Mouse (Mus musculus) thymus, adult 2 months (tissue): ENCODE data around the gene Fpr1. TPM values are rescaled to one million over a fixed set of nuclear protein-coding genes. Genes with fewer than 3 reads are reported as not detected.
"Not testable (repeated sequence)": the region's sequence is repeated elsewhere in the genome, so short reads cannot be mapped to it uniquely, and the experiment has no call there.

Source experiments
- DNase-seq: peaks from one replicate; pipeline ENCODE4 v3.0.0; 2021
- H3K27ac ChIP-seq: fragments of 200-500 bp; 2 replicates; pipeline ENCODE4 v1.5.1; 2012; ENCODE audit warnings: low read length, control low read depth; ENCODE audit not compliant: control insufficient read depth, insufficient read depth
- H3K27me3 ChIP-seq: fragments of 200-500 bp; 2 replicates; pipeline ENCODE4 v1.6.1; 2012; ENCODE audit warnings: mild to moderate bottlenecking, low read length, moderate library complexity, mixed read lengths; ENCODE audit not compliant: control insufficient read depth, insufficient read depth
- H3K36me3 ChIP-seq: fragments of 200-500 bp; 2 replicates; pipeline ENCODE4 v1.6.1; 2012; ENCODE audit warnings: mild to moderate bottlenecking, low read length, moderate library complexity; ENCODE audit not compliant: control insufficient read depth, insufficient read depth
- H3K4me1 ChIP-seq: fragments of 200-500 bp; replicated peaks from 2 replicates; pipeline ENCODE4 v1.6.1; 2012; ENCODE audit warnings: low read length; ENCODE audit not compliant: control insufficient read depth, insufficient read depth
- H3K4me3 ChIP-seq: fragments of 200-500 bp; 2 replicates; pipeline ENCODE4 v1.5.1; 2012; ENCODE audit warnings: mild to moderate bottlenecking, low read length, control low read depth, moderate library complexity; ENCODE audit not compliant: control insufficient read depth, insufficient read depth
- CTCF ChIP-seq: fragments of 200-500 bp; IDR thresholded peaks from 2 replicates; pipeline ENCODE4 v1.5.1; 2012; ENCODE audit warnings: mild to moderate bottlenecking, control low read depth, low read length, moderate library complexity, borderline replicate concordance; ENCODE audit not compliant: control insufficient read depth, poor library complexity, insufficient read depth; ENCODE audit errors: extremely low read depth
- POLR2A ChIP-seq: fragments of 200-500 bp; IDR thresholded peaks from 2 replicates; pipeline ENCODE4 v1.6.1; 2012; ENCODE audit warnings: mild to moderate bottlenecking, low read length, control low read depth, moderate library complexity; ENCODE audit not compliant: control insufficient read depth, poor library complexity, insufficient read depth; ENCODE audit errors: extremely low read depth
- WGBS: fragments of 180-500 bp; shearing (Covaris S2); methylation state at CpG from one replicate; pipeline ENCODE4 v1.1.7; 2018; 5-methylcytosine and 5-hydroxymethylcytosine counted together
- polyA plus RNA-seq: library from polyadenylated mRNA; depleted of rRNA; stranded (reverse); fragments of >200 nt; gene quantifications from 2 replicates; pipeline ENCODE4 v1.2.3, GENCODE M21; 2012; rRNA removed

The Fpr1 gene
- polyA plus RNA-seq = 0.50 and 0.74 TPM in 2 replicates

- no peak within 1 kb of the TSS for H3K27ac ChIP-seq
- WGBS = 83% methylated on average over 1 of the region's 1 CpGs
- no peak for TF ChIP-seq POLR2A
- no peak for TF ChIP-seq CTCF
- DNase-seq = no peak
- H3K4me3 ChIP-seq = no peak within 1 kb of the TSS
- H3K4me1 ChIP-seq = no peaks in the 10 kb centered on the region
- H3K27me3 ChIP-seq = no peaks in the 10 kb centered on the region
- H3K36me3 ChIP-seq = no peaks in the 10 kb centered on the region
Measured at GRCm38 (mm10) chr17:17883840-17884239, at the start of gene Fpr1. Gene Fpr1 (minus strand): TSS chr17:17883940.

- Histone ChIP-seq H3K27ac (no peak overlapping the region), H3K4me3 (no peak overlapping the region), H3K27me3 (no peaks in the 10 kb centered on the region), H3K4me1 (no peaks in the 10 kb centered on the region), H3K36me3 (no peaks in the 10 kb centered on the region)
- DNase-seq = no peak
- TF ChIP-seq POLR2A = no peak
- TF ChIP-seq CTCF = no peak
Measured at GRCm38 (mm10) chr17:17917782-17918181, 34.0 kb upstream of the Fpr1 start.

GRCm38 (mm10) chr17:17917376-17917775, 33.6 kb upstream of the Fpr1 start:
- Histone ChIP-seq H3K27me3 (no peaks in the 10 kb centered on the region), H3K4me1 (no peaks in the 10 kb centered on the region), H3K4me3 (no peak overlapping the region), H3K36me3 (no peaks in the 10 kb centered on the region), H3K27ac (no peak overlapping the region)
- 96% methylated on average over 1 of the region's 1 CpGs for WGBS
- TF ChIP-seq CTCF (no peak), POLR2A (no peak)
- no peak for DNase-seq

- not testable (repeated sequence) for DNase-seq, H3K4me1 ChIP-seq, H3K27me3 ChIP-seq, H3K27ac ChIP-seq, H3K36me3 ChIP-seq, H3K4me3 ChIP-seq
- WGBS = 91% methylated on average over 8 of the region's 8 CpGs
Measured at GRCm38 (mm10) chr17:17912618-17913017, 28.9 kb upstream of the Fpr1 start.

- Histone ChIP-seq H3K36me3 (no peaks in the 10 kb centered on the region), H3K4me1 (0 out of 2 replicates have a peak, but pooled peaks cover 3% of the 10 kb centered on the region), H3K4me3 (peak overlapping the region; percentile 40), H3K27me3 (no peaks in the 10 kb centered on the region; the same call in 1 of the 2 replicates), H3K27ac (no peak overlapping the region)
- DNase-seq = peak; percentile 13
- whole genome bisulfite sequencing = 21% methylated on average over 51 of the region's 51 CpGs
- TF ChIP-seq CTCF (no peak), POLR2A (no peak)
Measured at GRCm38 (mm10) chr17:17909636-17910421, 26.1 kb upstream of the Fpr1 start.

- no peak overlapping the region for H3K27ac ChIP-seq
- H3K27me3 ChIP-seq = no peaks in the 10 kb centered on the region
- H3K36me3 ChIP-seq = no peaks in the 10 kb centered on the region
- H3K4me3 ChIP-seq = no peak overlapping the region
- no peak for TF ChIP-seq POLR2A
- no peak for TF ChIP-seq CTCF
- no peaks in the 10 kb centered on the region for H3K4me1 ChIP-seq
- DNase-seq = no peak
- 5% methylated on average over 1 of the region's 1 CpGs for WGBS
Measured at GRCm38 (mm10) chr17:17900768-17901167, 17.0 kb upstream of the Fpr1 start.

- 94% methylated on average over 2 of the region's 2 CpGs for WGBS
- Histone ChIP-seq H3K27me3 (no peaks in the 10 kb centered on the region), H3K36me3 (no peaks in the 10 kb centered on the region), H3K27ac (no peak overlapping the region), H3K4me3 (no peak overlapping the region), H3K4me1 (no peaks in the 10 kb centered on the region)
- no peak for DNase-seq
- no peak for TF ChIP-seq POLR2A
- TF ChIP-seq CTCF = no peak
Measured at GRCm38 (mm10) chr17:17899268-17899667, 15.5 kb upstream of the Fpr1 start.
